Mouse (Mus musculus) adrenal gland, postnatal 36 days (tissue): ENCODE measurements around the gene Slc46a2. TPM values are rescaled to one million over a fixed set of nuclear protein-coding genes. Genes with fewer than 3 reads are reported as not detected.

Experiments
- DNase-seq, 2 experiments: peaks; one replicate each; pipeline ENCODE4 v3.0.0; 2021; ENCODE audit warnings: mixed read lengths in 1 of 2
- total RNA-seq, 2 experiments: library from RNA; stranded (reverse); gene quantifications; 2 replicates each; pipeline ENCODE4 v1.2.3; 2021

The Slc46a2 gene
- total RNA-seq, 2 experiments from 2014 or later: not detected

- DNase-seq: no peak
These were observed 55.0 kb downstream of the Slc46a2 start for GRCm38 (mm10) chr4:59859693-59860425.

Other genes starting within 250 kb of the Slc46a2 start
- gene Inip, start 113.5 kb downstream of the Slc46a2 start, total RNA-seq: 10 to 100 TPM; 14.0 to 18.1 TPM
- 1 to 10 TPM; 5.7 to 6.0 TPM for gene Snx30, start 109.2 kb downstream of the Slc46a2 start, total RNA-seq
- gene Mup4, start 45.7 kb upstream of the Slc46a2 start, total RNA-seq: not detected
- gene Mup6, start 49.2 kb upstream of the Slc46a2 start, total RNA-seq: not detected
- 1 to 10 TPM in 1 of 2 experiments, not detected in 1; 8.9 TPM for gene Mup7, start 155.4 kb upstream of the Slc46a2 start, total RNA-seq
- under 1 TPM in 1 of 2 experiments, not detected in 1; 0.36 TPM for gene Mup2, start 239.2 kb upstream of the Slc46a2 start, total RNA-seq